Mouse (Mus musculus) stomach, postnatal 0 days (tissue): ENCODE measurements around the gene Iqsec2. TPM values are rescaled to one million over a fixed set of nuclear protein-coding genes. Genes with fewer than 3 reads are reported as not detected.

Experiments used
- ATAC-seq: fragments of 200-750 bp; cut with Nextera tagmentation; 2 replicates; pipeline ENCODE4 v1.8.0; 2017; ENCODE audit not compliant: low FRiP score, low TSS enrichment
- DNase-seq: peaks from one replicate; pipeline ENCODE4 v3.0.0-alpha.2; 2016; ENCODE audit warnings: low spot score
- H3K27ac ChIP-seq: fragments of 300-500 bp; sonication (generic); replicated peaks from 2 replicates; pipeline ENCODE4 v1.5.1; 2014; ENCODE audit warnings: mild to moderate bottlenecking, control low read depth
- H3K27me3 ChIP-seq: fragments of 300-500 bp; sonication (generic); 2 replicates; pipeline ENCODE4 v1.6.1; 2014; ENCODE audit warnings: low read length; ENCODE audit not compliant: control insufficient read depth, insufficient read depth
- H3K36me3 ChIP-seq: fragments of 300-500 bp; sonication (generic); 2 replicates; pipeline ENCODE4 v1.6.1; 2014; ENCODE audit warnings: low read length, mixed read lengths; ENCODE audit not compliant: control insufficient read depth, insufficient read depth
- H3K4me1 ChIP-seq: fragments of 300-500 bp; sonication (generic); replicated peaks from 2 replicates; pipeline ENCODE4 v1.6.1; 2014; ENCODE audit warnings: antibody characterized with exemption; ENCODE audit not compliant: control insufficient read depth, insufficient read depth
- H3K4me2 ChIP-seq: fragments of 300-500 bp; sonication (generic); replicated peaks from 2 replicates; pipeline ENCODE4 v1.6.1; 2014; ENCODE audit warnings: low read depth, mild to moderate bottlenecking, control low read depth, moderate library complexity
- H3K4me3 ChIP-seq: fragments of 300-500 bp; sonication (generic); 2 replicates; pipeline ENCODE4 v1.5.1; 2014; ENCODE audit warnings: low read depth, low read length, control low read depth
- H3K9ac ChIP-seq: fragments of 300-500 bp; sonication (generic); 2 replicates; pipeline ENCODE4 v1.6.1; 2014; ENCODE audit warnings: mild to moderate bottlenecking, low read length, control low read depth, mixed read lengths
- H3K9me3 ChIP-seq: fragments of 300-500 bp; sonication (generic); 2 replicates; pipeline ENCODE4 v1.6.1; 2016; ENCODE audit warnings: low read length; ENCODE audit not compliant: control insufficient read depth
- CTCF ChIP-seq: IDR thresholded peaks from 2 replicates; pipeline ENCODE4 v1.5.1; 2016; ENCODE audit warnings: antibody characterized with exemption, low read depth, mild to moderate bottlenecking, moderate library complexity
- EP300 ChIP-seq: optimal IDR thresholded peaks from 2 replicates; pipeline ENCODE3; 2016; ENCODE audit warnings: antibody characterized with exemption
- WGBS: fragments of 180-500 bp; shearing (Covaris S2); extraction: QIAGEN DNeasy Blood & Tissue Kit; methylation state at CpG from one replicate; pipeline ENCODE4 v1.1.7; 2014; 5-methylcytosine and 5-hydroxymethylcytosine counted together
- polyA plus RNA-seq: library from polyadenylated mRNA; unstranded; fragments of >200 nt; fragmentation: Nextera tagmentation; extraction: Ambion mirVana; gene quantifications from 2 replicates; pipeline ENCODE4 v1.2.1, GENCODE M21; 2015

Gene Iqsec2
- 3.6 TPM in 2 replicates for polyA plus RNA-seq

DNA sequence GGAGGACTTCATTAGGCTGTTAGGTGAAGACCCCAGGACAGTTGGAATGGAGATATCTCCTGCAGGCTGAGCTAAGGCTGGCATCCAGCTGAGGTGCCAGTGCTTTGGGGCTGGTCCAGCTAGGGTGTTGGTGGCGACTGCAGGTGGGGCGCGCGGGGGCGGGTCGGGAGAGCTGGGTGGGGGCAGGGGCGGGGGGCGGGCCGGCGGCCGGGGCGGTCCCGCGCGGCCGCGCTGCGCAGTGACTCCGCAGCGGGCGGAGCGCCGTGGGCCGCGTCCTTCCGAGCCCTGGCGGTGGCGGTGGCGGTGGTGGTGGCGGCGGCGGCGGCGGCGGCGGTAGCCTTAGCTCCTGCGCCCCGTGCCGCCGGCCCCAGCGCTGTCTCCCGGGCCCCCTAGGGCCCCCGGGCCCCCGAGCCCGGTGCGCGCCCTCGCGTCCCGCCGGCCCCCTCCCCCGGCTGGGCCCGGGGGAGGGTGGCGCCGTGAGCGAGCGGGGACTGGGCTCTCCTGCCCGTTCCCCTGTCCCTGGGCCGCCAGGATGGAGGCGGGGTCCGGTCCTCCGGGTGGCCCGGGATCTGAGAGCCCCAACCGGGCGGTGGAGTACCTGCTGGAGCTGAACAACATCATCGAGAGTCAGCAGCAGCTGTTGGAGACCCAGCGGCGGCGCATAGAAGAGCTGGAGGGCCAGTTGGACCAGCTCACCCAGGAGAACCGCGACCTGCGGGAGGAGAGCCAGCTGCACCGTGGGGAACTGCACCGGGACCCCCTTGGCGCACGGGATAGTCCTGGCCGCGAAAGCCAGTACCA lies at the start of gene Iqsec2:
Gene Iqsec2 (plus strand): TSS at position 328 of the 801 bp plus-strand sequence.
- Histone ChIP-seq H3K4me2 (peak within 1 kb of the TSS; percentile 73), H3K27me3 (no peaks in the 10 kb centered on the region; the same call in 1 of the 2 replicates)
- peak; percentile 72 for ATAC-seq

DNA sequence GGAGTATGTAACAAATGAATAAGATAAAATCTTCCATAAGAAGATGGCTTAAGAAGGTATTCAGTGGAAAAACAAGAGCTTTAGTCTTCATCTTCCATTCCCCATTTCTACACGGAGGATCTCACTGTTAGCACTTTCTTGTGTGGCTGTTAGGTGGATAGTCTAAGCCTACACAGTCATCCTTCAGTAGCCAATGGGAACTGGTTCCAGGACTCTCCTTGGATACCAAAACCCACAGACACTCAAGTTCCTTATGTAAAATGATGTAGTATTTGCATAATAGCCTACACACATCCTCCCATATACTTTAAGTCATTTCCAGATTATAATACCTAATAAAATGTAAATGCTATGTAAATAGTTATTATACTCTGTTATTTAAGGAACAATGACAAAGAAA lies 46.5 kb upstream of the Iqsec2 start:
- Histone ChIP-seq H3K27me3 (no peaks in the 10 kb centered on the region), H3K27ac (no peak overlapping the region), H3K9ac (no peak overlapping the region), H3K36me3 (no peaks in the 10 kb centered on the region), H3K4me1 (no peaks in the 10 kb centered on the region), H3K9me3 (no peaks in the 10 kb centered on the region), H3K4me2 (no peak overlapping the region), H3K4me3 (no peak overlapping the region)
- no peak for ATAC-seq
- DNase-seq: no peak
- TF ChIP-seq CTCF (no peak), EP300 (no peak)
- 44% methylated on average over 1 of the region's 1 CpGs for WGBS

More for the DNA sequence above, at the start of gene Iqsec2:
- H3K9me3 ChIP-seq: no peaks in the 10 kb centered on the region
- no peak for TF ChIP-seq EP300
- no peak for TF ChIP-seq CTCF
- H3K4me3 ChIP-seq: peak within 1 kb of the TSS; percentile 58
- peak within 1 kb of the TSS; percentile 63 for H3K9ac ChIP-seq
- 8% methylated on average over 12 of the region's 78 CpGs for WGBS
- peak; percentile 46 for DNase-seq
- no peaks in the 10 kb centered on the region for H3K4me1 ChIP-seq
- H3K36me3 ChIP-seq: no peaks in the 10 kb centered on the region
- H3K27ac ChIP-seq: no peak within 1 kb of the TSS; the same call in 1 of the 2 replicates

DNA sequence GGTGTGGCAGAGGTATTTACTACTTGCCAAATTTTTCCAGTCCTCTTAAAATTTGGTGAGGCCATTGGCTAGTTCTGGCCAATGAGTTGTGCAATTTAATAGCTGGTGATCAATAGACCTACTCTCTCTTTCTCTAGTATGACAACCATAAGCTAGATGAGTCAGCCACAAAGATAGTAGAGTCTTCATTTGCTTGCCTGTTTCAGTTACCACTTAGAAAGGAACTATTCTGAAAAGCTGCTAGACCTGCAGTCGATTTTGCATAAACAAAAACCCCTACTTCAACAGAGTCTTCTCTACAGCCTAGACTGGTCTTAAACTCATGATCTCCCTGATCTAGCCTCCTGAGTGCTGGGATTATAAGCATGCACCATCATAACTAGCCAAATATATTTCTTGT lies 22.4 kb upstream of the Iqsec2 start:
- no peak overlapping the region for H3K27ac ChIP-seq
- H3K9me3 ChIP-seq: no peaks in the 10 kb centered on the region
- H3K4me3 ChIP-seq: no peak overlapping the region
- DNase-seq (no peak), ATAC-seq (no peak)
- H3K9ac ChIP-seq: no peak overlapping the region
- no peaks in the 10 kb centered on the region for H3K36me3 ChIP-seq
- TF ChIP-seq EP300 (no peak), CTCF (no peak)
- 62% methylated on average over 1 of the region's 1 CpGs for WGBS
- no peaks in the 10 kb centered on the region for H3K27me3 ChIP-seq
- H3K4me1 ChIP-seq: no peaks in the 10 kb centered on the region
- H3K4me2 ChIP-seq: no peak overlapping the region

DNA sequence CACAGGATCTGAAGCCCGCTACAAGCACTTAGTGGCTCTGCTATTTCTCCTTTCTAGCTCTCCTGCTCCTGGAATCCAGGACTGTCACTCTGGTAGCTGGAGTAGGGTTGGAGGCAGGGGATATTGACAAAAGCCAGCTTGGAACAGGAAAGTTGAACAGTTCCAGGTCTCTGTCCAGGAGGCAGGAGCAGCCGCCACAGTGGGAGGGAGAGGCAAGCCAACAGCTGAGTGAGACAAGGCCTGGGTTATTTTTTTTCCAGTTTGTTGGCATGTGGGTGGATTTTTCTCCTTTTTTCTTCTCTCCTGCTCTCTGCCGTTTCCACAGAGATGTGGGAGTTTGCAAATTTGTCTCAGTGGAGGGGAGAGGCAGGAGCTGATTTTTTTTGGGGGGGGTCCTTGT lies 13.3 kb upstream of the Iqsec2 start:
- H3K4me3 ChIP-seq: no peak overlapping the region
- no peak for DNase-seq
- no peak for ATAC-seq
- no peaks in the 10 kb centered on the region for H3K27me3 ChIP-seq
- H3K9me3 ChIP-seq: no peaks in the 10 kb centered on the region
- no peak overlapping the region for H3K27ac ChIP-seq
- no peak overlapping the region for H3K4me2 ChIP-seq
- H3K36me3 ChIP-seq: no peaks in the 10 kb centered on the region
- TF ChIP-seq CTCF (no peak), EP300 (no peak)
- no peaks in the 10 kb centered on the region for H3K4me1 ChIP-seq
- WGBS: 46% methylated on average over 2 of the region's 3 CpGs
- no peak overlapping the region for H3K9ac ChIP-seq

DNA sequence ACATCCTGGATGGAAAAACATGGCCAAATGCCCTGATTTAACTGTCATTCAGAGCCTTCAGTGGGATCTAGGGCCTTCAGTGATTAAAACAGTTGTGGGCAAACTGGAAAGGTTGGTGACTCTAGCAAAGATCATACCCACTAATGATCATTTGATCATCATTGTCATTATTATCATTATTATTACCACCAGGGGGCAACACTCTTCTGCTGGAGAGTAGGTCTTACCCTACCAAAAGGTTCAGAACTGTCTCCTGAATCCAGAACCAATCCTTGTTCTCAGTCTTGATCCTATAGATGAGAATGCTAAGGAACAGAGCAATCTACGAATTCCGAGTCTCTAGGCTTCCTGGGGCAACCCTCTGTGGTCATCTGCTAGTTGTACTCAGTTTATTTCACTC lies 12.0 kb upstream of the Iqsec2 start:
- DNase-seq: no peak
- Histone ChIP-seq H3K4me3 (no peak overlapping the region), H3K27ac (no peak overlapping the region), H3K27me3 (no peaks in the 10 kb centered on the region), H3K9me3 (no peaks in the 10 kb centered on the region), H3K36me3 (no peaks in the 10 kb centered on the region), H3K4me1 (no peaks in the 10 kb centered on the region), H3K4me2 (no peak overlapping the region), H3K9ac (no peak overlapping the region)
- TF ChIP-seq CTCF (peak; percentile 61), EP300 (no peak)
- ATAC-seq: no peak
- 85% methylated on average over 2 of the region's 2 CpGs for WGBS

DNA sequence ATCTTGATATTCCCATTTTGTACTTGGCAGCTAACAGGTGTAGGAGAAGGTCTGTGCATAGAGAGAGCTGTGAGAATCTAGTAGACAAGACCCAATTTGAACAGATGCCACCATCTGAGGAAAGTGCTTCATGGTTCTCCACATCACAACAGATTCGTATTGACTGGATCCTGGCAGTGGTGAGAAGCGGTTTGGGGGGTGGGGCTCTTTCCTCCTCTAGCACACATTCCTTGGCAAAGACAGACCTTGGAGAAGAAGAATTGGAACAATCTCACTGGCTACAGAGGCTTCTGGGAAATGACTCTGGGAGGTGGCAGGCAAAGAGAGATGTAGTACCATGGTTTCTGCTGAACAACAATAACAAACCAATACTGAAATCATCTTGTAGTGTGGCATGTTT lies 8.9 kb upstream of the Iqsec2 start:
- ATAC-seq (no peak), DNase-seq (no peak)
- WGBS: 65% methylated on average over 2 of the region's 2 CpGs
- Histone ChIP-seq H3K27ac (no peak overlapping the region), H3K4me2 (no peak overlapping the region), H3K36me3 (no peaks in the 10 kb centered on the region), H3K4me1 (no peaks in the 10 kb centered on the region), H3K27me3 (no peaks in the 10 kb centered on the region), H3K9me3 (no peaks in the 10 kb centered on the region), H3K9ac (no peak overlapping the region), H3K4me3 (no peak overlapping the region)
- TF ChIP-seq EP300: no peak
- no peak for TF ChIP-seq CTCF
